ENCODE assay signal across 13 mouse cellular contexts in the genomic region with DNA sequence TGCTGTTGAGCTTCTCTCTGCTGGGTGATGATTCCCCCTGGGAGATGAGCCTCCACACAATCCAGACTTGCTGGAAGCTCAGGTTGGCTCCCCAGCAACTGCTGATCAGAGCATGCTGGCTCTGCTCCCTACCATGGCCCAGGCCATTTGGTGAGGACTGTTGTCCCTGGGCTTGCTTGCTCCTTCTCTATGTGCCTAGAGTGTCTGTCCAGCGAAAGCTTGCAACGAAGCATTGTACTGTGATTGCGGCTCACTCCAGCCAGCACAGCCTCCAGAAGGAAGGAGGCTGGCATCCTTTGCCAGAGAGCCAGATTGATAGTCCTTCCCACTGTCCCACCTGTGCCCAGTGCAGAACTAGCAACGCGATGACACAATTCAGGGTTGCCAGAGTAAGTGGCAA.
DNase-seq lines count a peak whose midpoint lies in the region; ATAC-seq and TF ChIP-seq lines count a peak whose summit lies in the region.
"Had no signal": no experiment of that assay in that cellular context is flagged by ENCODE, and none has a peak within 500 bp of the region (broad histone marks: within the 10 kb centered on the region; RNA-seq: fewer than 3 reads in every experiment).

No protein-coding gene starts in this region.

- TF ChIP-seq CTCF in midbrain, postnatal 0 days (IDR thresholded peaks at IDR 0.05), result no peak
- no peak for TF ChIP-seq CTCF in gastrocnemius, adult 2 months (IDR thresholded peaks at IDR 0.05)

- no peaks in the 10 kb centered on the region for H3K27me3 ChIP-seq in forebrain, embryonic 14.5 days (replicated peaks; ENCODE audit: control insufficient read depth, insufficient read depth, low read length)
- 0 out of 2 replicates have a peak, but pooled peaks cover 6% of the 10 kb centered on the region for H3K27me3 ChIP-seq in forebrain, embryonic 12.5 days
- H3K27me3 ChIP-seq in embryonic facial prominence, embryonic 12.5 days, result no peaks in the 10 kb centered on the region
- H3K27me3 ChIP-seq in hindbrain, embryonic 13.5 days, result no peaks in the 10 kb centered on the region
- H3K27me3 ChIP-seq in midbrain, postnatal 0 days (ENCODE audit: insufficient read depth, low read length), result no peaks in the 10 kb centered on the region

- H3K27ac ChIP-seq in forebrain, embryonic 14.5 days (ENCODE audit: low read depth, low read length), result 0 out of 2 replicates have a peak overlapping the region, but pooled peaks have one; percentile 24
- no peak overlapping the region for H3K27ac ChIP-seq in forebrain, embryonic 12.5 days
- peak overlapping the region; percentile 77 for H3K27ac ChIP-seq in embryonic facial prominence, embryonic 12.5 days
- peak overlapping the region; percentile 55 for H3K27ac ChIP-seq in hindbrain, embryonic 13.5 days
- H3K27ac ChIP-seq in midbrain, postnatal 0 days (ENCODE audit: low read depth, low read length), result no peak overlapping the region
- H3K27ac ChIP-seq in gastrocnemius, adult 2 months, result no peak overlapping the region
- H3K27ac ChIP-seq: layer of hippocampus, adult 2 months had no signal

- no peak overlapping the region for H3K4me2 ChIP-seq in forebrain, embryonic 14.5 days (ENCODE audit: low read length)
- no peak overlapping the region for H3K4me2 ChIP-seq in forebrain, embryonic 12.5 days
- no peak overlapping the region for H3K4me2 ChIP-seq in embryonic facial prominence, embryonic 12.5 days (replicated peaks)
- no peak overlapping the region for H3K4me2 ChIP-seq in hindbrain, embryonic 13.5 days
- no peak overlapping the region for H3K4me2 ChIP-seq in midbrain, postnatal 0 days (ENCODE audit: low read depth, low read length, poor library complexity, severe bottlenecking)

- H3K9me3 ChIP-seq in forebrain, embryonic 14.5 days (replicated peaks; ENCODE audit: control insufficient read depth, low read length), result no peaks in the 10 kb centered on the region
- no peaks in the 10 kb centered on the region for H3K9me3 ChIP-seq in forebrain, embryonic 12.5 days
- H3K9me3 ChIP-seq in embryonic facial prominence, embryonic 12.5 days, result no peaks in the 10 kb centered on the region
- H3K9me3 ChIP-seq in hindbrain, embryonic 13.5 days, result no peaks in the 10 kb centered on the region
- no peaks in the 10 kb centered on the region for H3K9me3 ChIP-seq in midbrain, postnatal 0 days (ENCODE audit: low read length)

- 90% methylated on average over 5 of the region's 5 CpGs for WGBS in forebrain, embryonic 14.5 days
- WGBS in forebrain, embryonic 12.5 days, result 94% methylated on average over 5 of the region's 5 CpGs
- 96% methylated on average over 5 of the region's 5 CpGs for WGBS in embryonic facial prominence, embryonic 12.5 days
- WGBS in hindbrain, embryonic 13.5 days, result 74% methylated on average over 5 of the region's 5 CpGs
- 87% methylated on average over 5 of the region's 5 CpGs for WGBS in midbrain, postnatal 0 days

- H3K36me3 ChIP-seq in forebrain, embryonic 14.5 days (ENCODE audit: control insufficient read depth, insufficient read depth, low read length), result no peaks in the 10 kb centered on the region
- H3K36me3 ChIP-seq in forebrain, embryonic 12.5 days (replicated peaks), result no peaks in the 10 kb centered on the region
- no peaks in the 10 kb centered on the region for H3K36me3 ChIP-seq in embryonic facial prominence, embryonic 12.5 days
- H3K36me3 ChIP-seq in hindbrain, embryonic 13.5 days, result no peaks in the 10 kb centered on the region
- no peaks in the 10 kb centered on the region for H3K36me3 ChIP-seq in midbrain, postnatal 0 days (ENCODE audit: insufficient read depth, low read length)

- intact Hi-C loops in gastrocnemius, adult 2 months (cut with DNase I), result no loop called here

- no peak for ATAC-seq in forebrain, embryonic 14.5 days
- no peak for ATAC-seq in forebrain, embryonic 12.5 days (ENCODE audit: low FRiP score)
- ATAC-seq in embryonic facial prominence, embryonic 12.5 days (ENCODE audit: insufficient number of reproducible peaks, insufficient read depth, low FRiP score, low TSS enrichment), result no peak
- ATAC-seq in hindbrain, embryonic 13.5 days (ENCODE audit: low FRiP score), result no peak
- ATAC-seq in midbrain, postnatal 0 days (ENCODE audit: low FRiP score), result no peak
- ATAC-seq: activated CD4-positive, CD25-positive, alpha-beta regulatory T cell, adult 4 months; intestine, embryonic 16.5 days had no signal

- DNase-seq in forebrain, embryonic 14.5 days (ENCODE audit: low spot score), result no peak
- peak; percentile 46 for DNase-seq in midbrain, postnatal 0 days (ENCODE audit: low spot score)
- no peak for DNase-seq in Muller cell, postnatal 12 days (ENCODE audit: inconsistent ontology term)
- no peak for DNase-seq in adrenal gland, postnatal 36 days
- no peak for DNase-seq in gastrocnemius, adult 2 months
- DNase-seq: gastrocnemius, postnatal 25 days; right cerebral cortex, postnatal 14 days had no signal

- H3K4me1 ChIP-seq in forebrain, embryonic 14.5 days (ENCODE audit: control insufficient read depth, insufficient read depth, low read length), result peaks cover 8% of the 10 kb centered on the region
- H3K4me1 ChIP-seq in forebrain, embryonic 12.5 days, result peaks cover 17% of the 10 kb centered on the region; the same call in 1 of the 2 replicates
- 0 out of 2 replicates have a peak, but pooled peaks cover 3% of the 10 kb centered on the region for H3K4me1 ChIP-seq in embryonic facial prominence, embryonic 12.5 days
- H3K4me1 ChIP-seq in hindbrain, embryonic 13.5 days (replicated peaks), result peaks cover 16% of the 10 kb centered on the region
- no peaks in the 10 kb centered on the region for H3K4me1 ChIP-seq in midbrain, postnatal 0 days (ENCODE audit: insufficient read depth, low read length)

- no peak overlapping the region for H3K4me3 ChIP-seq in forebrain, embryonic 14.5 days (ENCODE audit: low read depth, low read length)
- H3K4me3 ChIP-seq in forebrain, embryonic 12.5 days (replicated peaks), result no peak overlapping the region
- H3K4me3 ChIP-seq in embryonic facial prominence, embryonic 12.5 days, result no peak overlapping the region
- no peak overlapping the region for H3K4me3 ChIP-seq in hindbrain, embryonic 13.5 days
- no peak overlapping the region for H3K4me3 ChIP-seq in midbrain, postnatal 0 days (ENCODE audit: low read depth, low read length)
- no peak overlapping the region for H3K4me3 ChIP-seq in gastrocnemius, adult 2 months
- H3K4me3 ChIP-seq: layer of hippocampus, adult 2 months had no signal

- no peak overlapping the region for H3K9ac ChIP-seq in forebrain, embryonic 14.5 days (ENCODE audit: low read length)
- no peak overlapping the region for H3K9ac ChIP-seq in forebrain, embryonic 12.5 days
- H3K9ac ChIP-seq in embryonic facial prominence, embryonic 12.5 days, result no peak overlapping the region
- H3K9ac ChIP-seq in hindbrain, embryonic 13.5 days, result no peak overlapping the region
- no peak overlapping the region for H3K9ac ChIP-seq in midbrain, postnatal 0 days (replicated peaks; ENCODE audit: low read length, poor library complexity, severe bottlenecking)

Comparison
In these comparisons a context has a peak if more than half of its experiments do, and no peak if none do; other contexts are left out.
1. H3K27ac ChIP-seq: peak in forebrain, embryonic 14.5 days (single experiment), embryonic facial prominence, embryonic 12.5 days (single experiment) and hindbrain, embryonic 13.5 days (single experiment); none in forebrain, embryonic 12.5 days (single experiment), midbrain, postnatal 0 days (single experiment) and gastrocnemius, adult 2 months (single experiment).